Mouse (Mus musculus) cortical plate, adult 2 months (tissue): ENCODE measurements around the gene Dcaf10. TPM values are rescaled to one million over a fixed set of nuclear protein-coding genes. Genes with fewer than 3 reads are reported as not detected.

Experiments
- H3K27ac ChIP-seq: fragments of 200-500 bp; 2 replicates; pipeline ENCODE4 v1.5.1; 2012; ENCODE audit warnings: low read length, control low read depth, inconsistent platforms; ENCODE audit not compliant: insufficient read depth
- H3K4me1 ChIP-seq: fragments of 200-500 bp; 2 replicates; pipeline ENCODE4 v1.6.1; 2011; ENCODE audit warnings: low read length; ENCODE audit not compliant: control insufficient read depth, insufficient read depth
- H3K4me3 ChIP-seq: fragments of 200-500 bp; 2 replicates; pipeline ENCODE4 v1.5.1; 2011; ENCODE audit warnings: mild to moderate bottlenecking, low read length, control low read depth; ENCODE audit not compliant: insufficient read depth
- CTCF ChIP-seq: fragments of 200-500 bp; IDR thresholded peaks from 2 replicates; pipeline ENCODE4 v1.5.1; 2011; ENCODE audit warnings: mild to moderate bottlenecking, control low read depth, low read length; ENCODE audit not compliant: insufficient read depth; ENCODE audit errors: extremely low read depth
- POLR2A ChIP-seq: fragments of 200-500 bp; IDR thresholded peaks from 2 replicates; pipeline ENCODE4 v1.6.1; 2011; ENCODE audit warnings: mild to moderate bottlenecking, low read length, control low read depth; ENCODE audit not compliant: insufficient read depth; ENCODE audit errors: extremely low read depth
- polyA plus RNA-seq: library from polyadenylated mRNA; depleted of rRNA; stranded (reverse); fragments of >200 nt; gene quantifications from 2 replicates; pipeline ENCODE4 v1.2.3, GENCODE M21; 2012; rRNA removed

Dcaf10 gene
- 8.2 and 9.0 TPM in 2 replicates for polyA plus RNA-seq

- peaks cover 5% of the 10 kb centered on the region; the same call in 1 of the 2 replicates for H3K4me1 ChIP-seq
- peak within 1 kb of the TSS; percentile 53 for H3K27ac ChIP-seq
- TF ChIP-seq CTCF = no peak
- TF ChIP-seq POLR2A = peak; percentile 90
- H3K4me3 ChIP-seq = peak within 1 kb of the TSS; percentile 54
Observed at GRCm38 (mm10) chr4:45341669-45342249, at the start of gene Dcaf10. Gene Dcaf10, plus strand, starts transcription at chr4:45342101.

GRCm38 (mm10) chr4:45296662-45297564 is 45.0 kb upstream of the Dcaf10 start, which contains the start of gene Trmt10b:
Gene Trmt10b, plus strand, starts transcription at chr4:45297127.
- Histone ChIP-seq H3K4me1 (peaks cover 4% of the 10 kb centered on the region), H3K4me3 (peak within 1 kb of the TSS; percentile 83), H3K27ac (no peak within 1 kb of the TSS)
- no peak for TF ChIP-seq CTCF
- peak; percentile 80 for TF ChIP-seq POLR2A

- Histone ChIP-seq H3K4me1 (no peaks in the 10 kb centered on the region), H3K27ac (no peak overlapping the region), H3K4me3 (no peak overlapping the region)
- TF ChIP-seq POLR2A = no peak
Observed at GRCm38 (mm10) chr4:45305536-45305935, 36.4 kb upstream of the Dcaf10 start.

- no peak overlapping the region for H3K4me3 ChIP-seq
- no peaks in the 10 kb centered on the region for H3K4me1 ChIP-seq
- TF ChIP-seq CTCF (peak; percentile 68), POLR2A (no peak)
- H3K27ac ChIP-seq = no peak overlapping the region
Observed at GRCm38 (mm10) chr4:45308046-45308445, 33.9 kb upstream of the Dcaf10 start.

DNA sequence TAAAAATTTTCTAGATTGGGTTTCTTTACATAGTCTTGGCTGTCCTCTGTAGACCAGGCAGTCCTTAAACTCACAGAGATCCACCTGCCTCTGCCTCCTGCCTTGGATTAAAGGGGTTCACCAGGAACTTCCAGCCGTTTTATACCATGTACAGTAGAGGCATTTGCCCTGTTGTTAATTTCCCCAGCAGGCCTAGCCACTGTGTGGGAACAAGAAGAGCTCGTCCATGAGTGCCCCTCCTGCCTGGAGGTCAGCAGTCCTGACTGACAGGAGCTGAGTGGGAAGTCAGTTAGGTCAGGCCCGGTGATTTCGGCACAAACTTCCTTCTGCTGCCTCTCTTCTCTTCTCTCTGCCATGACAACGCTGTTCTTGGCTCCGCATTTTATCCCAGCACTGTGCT is 33.3 kb upstream of the Dcaf10 start:
- no peak for TF ChIP-seq CTCF
- no peak for TF ChIP-seq POLR2A

DNA sequence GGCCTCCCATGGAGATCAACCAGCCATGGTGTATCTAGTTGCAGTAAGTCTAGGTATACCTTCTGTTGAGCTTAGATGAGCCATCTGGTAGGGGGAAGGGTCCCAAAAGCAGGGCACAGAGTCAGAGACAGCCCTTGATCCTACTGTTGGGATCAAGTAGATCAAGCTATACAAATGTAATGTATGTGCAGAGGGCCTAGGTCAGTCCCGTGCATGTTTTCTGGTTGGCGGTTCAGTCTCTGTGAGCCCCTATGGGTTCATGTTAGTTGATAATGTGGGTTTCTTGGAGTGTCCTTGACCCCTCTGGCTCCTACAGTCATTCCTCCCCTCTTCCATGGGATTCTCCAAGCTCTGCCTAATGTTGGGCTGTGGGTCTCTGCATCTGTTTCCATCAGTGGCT is 30.8 kb upstream of the Dcaf10 start:
- Histone ChIP-seq H3K4me1 (no peaks in the 10 kb centered on the region), H3K27ac (no peak overlapping the region), H3K4me3 (no peak overlapping the region)
- TF ChIP-seq POLR2A (no peak), CTCF (no peak)

More for the DNA sequence above, 33.3 kb upstream of the Dcaf10 start:
- no peak overlapping the region for H3K27ac ChIP-seq
- H3K4me3 ChIP-seq = no peak overlapping the region
- no peaks in the 10 kb centered on the region for H3K4me1 ChIP-seq

- H3K27ac ChIP-seq = peak overlapping the region; percentile 65
- TF ChIP-seq CTCF (no peak), POLR2A (peak; percentile 58)
- H3K4me3 ChIP-seq = peak overlapping the region; percentile 53
- H3K4me1 ChIP-seq = peaks cover 6% of the 10 kb centered on the region
Observed at GRCm38 (mm10) chr4:45320159-45320816, 21.6 kb upstream of the Dcaf10 start.

DNA sequence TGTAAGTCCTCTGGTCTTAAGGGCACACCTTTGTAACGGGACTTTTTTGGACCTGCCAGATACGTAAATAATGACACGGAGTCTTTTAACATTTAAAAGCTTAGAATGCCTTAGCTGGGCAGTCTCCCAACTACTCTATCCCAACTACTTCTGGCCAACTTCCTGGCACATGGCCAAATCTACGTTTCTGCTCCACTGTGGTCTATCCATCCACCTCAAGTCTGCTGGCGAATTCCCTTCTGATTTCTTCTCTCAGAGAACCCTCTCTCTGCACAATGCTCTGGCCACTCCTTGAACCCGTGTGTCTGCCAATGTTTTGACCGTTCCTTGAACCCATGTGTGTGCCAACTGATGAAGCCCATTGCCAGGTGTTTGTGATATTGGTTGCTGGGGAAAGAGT is 10.8 kb upstream of the Dcaf10 start:
- Histone ChIP-seq H3K4me3 (no peak overlapping the region), H3K27ac (no peak overlapping the region), H3K4me1 (no peaks in the 10 kb centered on the region)
- TF ChIP-seq POLR2A (no peak), CTCF (no peak)

- H3K4me1 ChIP-seq = no peaks in the 10 kb centered on the region
- H3K27ac ChIP-seq = no peak overlapping the region
- H3K4me3 ChIP-seq = no peak overlapping the region
- TF ChIP-seq POLR2A (no peak), CTCF (no peak)
Observed at GRCm38 (mm10) chr4:45332466-45332865, 9.4 kb upstream of the Dcaf10 start.
